Mouse (Mus musculus) yolk sac, embryonic 10.5 days (tissue): ENCODE data around the gene Entpd1.

ENCODE experiments used
- DNase-seq: peaks from one replicate; pipeline ENCODE4 v3.0.0-alpha.2; 2017; ENCODE audit warnings: low spot score

The Entpd1 gene

GRCm38 (mm10) chr19:40628950-40629349 lies 16.8 kb downstream of the Entpd1 start:
- DNase-seq, result no peak

- DNase-seq, result no peak
Measured at GRCm38 (mm10) chr19:40630096-40630495, 17.9 kb downstream of the Entpd1 start.

DNA sequence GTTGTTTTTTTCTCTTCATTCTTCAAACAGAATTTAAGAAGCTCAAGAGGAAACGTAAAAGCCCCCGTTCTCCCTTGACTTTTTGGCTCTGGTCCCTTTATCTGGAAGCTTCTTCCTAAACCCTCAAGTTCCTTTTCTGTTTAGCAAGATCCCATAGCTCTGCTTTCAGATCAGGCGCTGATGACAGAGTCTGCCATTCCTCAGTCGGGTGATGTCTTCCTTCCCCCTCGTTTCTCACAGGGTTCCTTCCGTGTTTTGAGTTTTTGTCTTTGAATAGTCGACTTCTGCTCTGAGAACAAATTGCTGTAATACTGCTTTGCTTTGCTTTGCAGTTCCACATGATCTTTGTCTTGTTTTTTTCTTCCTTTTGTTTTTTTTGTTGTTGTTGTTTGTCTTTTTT lies 18.4 kb downstream of the Entpd1 start:
- no peak for DNase-seq

DNA sequence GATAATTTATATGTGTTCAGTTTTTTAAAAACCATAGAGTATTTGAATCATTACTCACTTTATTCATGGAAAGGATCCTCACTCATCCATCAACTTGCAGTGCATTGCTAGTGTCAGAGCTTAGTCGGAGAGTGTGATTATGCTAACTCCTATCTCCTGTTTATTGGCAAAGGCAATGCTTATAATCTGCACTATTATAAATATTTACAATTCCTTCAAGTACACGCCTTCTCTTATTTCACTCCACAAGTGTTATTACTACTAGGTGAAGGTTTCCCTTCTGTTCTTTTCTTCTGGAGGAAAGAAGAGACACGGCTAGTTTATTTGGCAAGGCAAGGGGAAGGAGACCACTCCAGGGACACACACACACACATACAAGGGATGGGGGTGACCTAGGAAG lies 20.0 kb downstream of the Entpd1 start:
- no peak for DNase-seq

DNA sequence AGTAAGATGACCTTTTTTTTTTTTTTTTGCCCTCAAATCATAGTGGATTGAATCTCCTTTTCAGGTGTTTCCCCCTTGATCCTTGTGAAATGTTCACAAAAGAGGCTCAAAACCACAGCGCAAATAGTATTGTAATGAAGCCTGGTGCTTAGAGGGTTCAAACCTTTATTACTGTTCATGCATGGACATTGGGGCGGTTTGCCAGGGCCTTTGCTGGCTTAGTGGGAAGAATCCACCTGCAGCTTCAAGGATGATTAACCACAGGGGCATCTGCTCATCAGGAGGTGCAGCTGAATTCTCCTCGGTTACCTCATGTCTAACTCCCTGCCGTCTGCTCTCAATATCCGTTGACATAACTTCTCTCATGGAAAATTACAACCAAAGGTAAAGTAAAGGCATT lies 20.5 kb downstream of the Entpd1 start:
- DNase-seq, result no peak

- DNase-seq, result no peak
Measured at GRCm38 (mm10) chr19:40633144-40633543, 21.0 kb downstream of the Entpd1 start.

DNA sequence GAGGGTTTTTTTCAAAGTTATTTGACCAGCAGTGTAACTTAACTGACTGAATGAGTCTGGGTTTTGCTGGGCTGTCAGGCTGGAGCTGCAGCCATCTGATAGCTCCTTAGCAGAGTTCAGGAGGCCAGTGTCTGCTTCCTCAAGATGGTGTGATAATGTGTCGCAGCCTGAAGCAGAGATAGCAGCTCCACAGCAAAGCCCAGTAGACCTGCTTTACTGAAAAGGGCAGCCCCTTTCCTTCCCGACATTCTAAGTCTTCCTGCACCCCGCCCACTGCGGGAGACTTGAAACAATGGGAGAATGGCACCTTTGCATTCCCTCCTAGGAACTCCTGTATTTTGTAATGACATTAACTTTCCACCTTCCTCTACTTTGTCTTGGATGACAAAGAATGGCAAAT lies 24.9 kb downstream of the Entpd1 start:
- DNase-seq, result no peak

- no peak for DNase-seq
Measured at GRCm38 (mm10) chr19:40637601-40638000, 25.4 kb downstream of the Entpd1 start.

- DNase-seq, result no peak
Measured at GRCm38 (mm10) chr19:40638582-40638981, 26.4 kb downstream of the Entpd1 start.

DNA sequence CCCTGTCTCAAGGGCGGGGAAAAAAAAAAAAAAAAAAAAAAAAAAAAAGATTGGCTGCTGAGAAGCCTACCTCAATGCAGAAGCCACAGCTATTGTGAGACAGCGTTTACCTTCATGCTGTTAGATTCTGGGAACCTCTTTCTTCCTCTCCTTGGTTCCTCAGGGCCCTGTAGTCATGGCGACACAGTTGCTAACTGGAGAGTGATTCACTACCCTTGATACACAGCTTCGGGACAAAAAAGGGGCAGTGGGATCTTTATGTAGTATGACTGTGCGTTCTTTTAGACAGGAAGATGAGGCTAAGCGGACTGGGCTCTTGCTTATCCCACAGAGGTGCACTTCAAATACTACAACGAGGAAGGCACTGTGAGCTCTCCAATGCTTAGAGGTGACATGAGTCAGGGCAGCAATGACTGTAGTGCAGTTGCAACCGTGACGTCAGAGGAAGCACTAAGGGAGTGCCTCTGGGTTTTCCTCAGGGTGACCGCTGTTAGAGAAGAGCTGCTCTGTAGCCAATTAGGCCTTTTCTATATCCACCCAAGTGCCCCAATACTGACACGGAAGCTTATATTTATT lies 27.7 kb downstream of the Entpd1 start:
- no peak for DNase-seq

- DNase-seq, result no peak
Measured at GRCm38 (mm10) chr19:40640799-40641198, 28.6 kb downstream of the Entpd1 start.

- DNase-seq, result no peak
Measured at GRCm38 (mm10) chr19:40643846-40644245, 31.7 kb downstream of the Entpd1 start.

DNA sequence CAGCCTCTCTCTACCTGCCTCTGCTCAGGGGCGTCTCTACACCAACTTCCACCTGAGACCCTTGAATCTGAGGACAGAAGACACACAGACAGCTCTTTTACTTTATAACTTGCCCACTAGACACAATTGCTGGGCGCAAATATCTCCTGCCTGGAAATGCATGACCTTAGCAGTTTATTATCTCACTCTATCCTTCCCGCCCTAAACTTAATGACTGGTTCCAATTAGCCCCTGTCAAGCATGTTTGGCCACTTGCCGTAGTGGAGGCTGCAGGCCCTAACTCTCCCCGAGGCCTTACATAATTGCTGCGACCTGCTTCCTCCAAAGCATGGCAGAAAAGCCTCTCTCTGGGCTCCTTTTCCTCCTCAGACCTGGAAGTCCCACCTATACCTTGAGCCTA lies 34.2 kb downstream of the Entpd1 start:
- DNase-seq, result no peak

DNA sequence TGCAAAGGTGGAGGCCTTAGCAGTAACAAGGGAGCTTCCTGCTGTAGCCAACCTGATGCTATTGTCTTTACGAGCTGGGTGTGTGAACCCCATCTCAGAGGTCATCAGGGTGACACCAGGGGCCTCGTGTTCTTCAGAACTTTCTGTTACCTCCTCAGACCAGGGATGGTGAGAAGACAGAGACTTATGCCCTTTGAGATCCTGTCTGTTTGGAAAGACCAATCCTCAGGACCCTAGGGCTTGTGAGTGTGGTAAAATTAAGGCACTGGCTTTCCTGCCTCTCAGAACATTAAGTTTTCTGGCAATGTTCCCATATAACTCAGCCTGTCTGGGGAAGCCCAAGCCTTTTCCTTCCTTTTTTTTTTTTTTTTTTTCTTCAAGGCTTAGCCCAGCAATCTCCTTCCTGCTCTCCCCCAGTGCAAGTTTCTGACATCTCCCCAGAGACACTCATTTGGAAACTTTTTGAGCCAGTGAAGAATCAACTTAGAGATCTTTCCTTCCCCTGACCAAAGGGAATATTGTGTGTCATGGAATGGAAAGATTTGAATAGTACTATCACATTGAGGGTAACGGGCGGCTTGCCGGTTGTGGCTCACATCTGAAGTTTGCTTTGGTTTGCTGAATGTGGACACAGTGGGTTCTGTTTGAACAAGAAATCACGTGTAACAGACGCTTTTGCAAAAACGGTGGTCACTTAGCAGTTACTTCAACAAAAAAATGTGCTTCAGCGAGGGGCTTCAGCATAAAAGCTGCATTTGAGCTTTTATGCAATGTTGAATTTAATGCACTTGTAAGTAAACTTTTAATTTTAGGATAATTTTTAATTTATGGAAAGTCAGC lies 35.4 kb downstream of the Entpd1 start:
- no peak for DNase-seq

DNA sequence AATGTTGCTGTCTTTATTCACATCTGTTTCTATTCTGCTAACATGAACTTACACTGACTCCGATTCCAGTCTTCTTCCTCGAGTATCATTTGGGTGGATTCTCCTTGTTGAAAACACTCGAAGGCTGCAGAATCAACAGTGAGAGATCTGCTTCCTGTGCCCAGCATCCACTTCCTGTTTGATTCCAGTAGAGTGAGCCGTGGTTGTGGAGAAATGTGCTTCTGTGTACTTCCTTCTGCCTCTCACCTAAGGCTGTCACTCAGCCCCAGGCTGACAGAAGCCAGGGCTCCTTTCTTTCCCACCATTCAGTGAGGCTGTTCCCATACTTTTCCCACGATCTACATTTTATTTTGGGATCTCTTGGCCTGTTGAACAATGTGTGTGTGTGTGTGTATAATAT lies 37.9 kb downstream of the Entpd1 start:
- no peak for DNase-seq

DNA sequence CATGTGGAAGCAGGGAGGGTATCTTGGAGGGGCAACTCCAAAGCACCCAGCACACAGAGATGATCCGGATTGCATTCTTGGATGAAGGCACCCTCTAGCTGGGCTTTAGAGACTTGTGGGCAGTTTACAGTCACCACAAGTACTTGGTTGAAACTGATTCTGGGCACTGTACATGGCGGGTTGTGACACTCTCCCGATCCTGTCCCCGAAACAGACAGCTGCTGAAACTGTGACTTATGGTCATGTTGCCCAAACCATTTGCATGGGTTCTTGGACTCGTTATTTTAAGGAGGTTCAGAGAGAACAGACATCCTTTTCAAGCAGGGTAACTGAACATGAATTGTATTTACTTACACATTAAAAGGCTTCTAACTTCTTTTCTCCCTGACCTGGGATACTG lies 44.0 kb downstream of the Entpd1 start:
- no peak for DNase-seq

DNA sequence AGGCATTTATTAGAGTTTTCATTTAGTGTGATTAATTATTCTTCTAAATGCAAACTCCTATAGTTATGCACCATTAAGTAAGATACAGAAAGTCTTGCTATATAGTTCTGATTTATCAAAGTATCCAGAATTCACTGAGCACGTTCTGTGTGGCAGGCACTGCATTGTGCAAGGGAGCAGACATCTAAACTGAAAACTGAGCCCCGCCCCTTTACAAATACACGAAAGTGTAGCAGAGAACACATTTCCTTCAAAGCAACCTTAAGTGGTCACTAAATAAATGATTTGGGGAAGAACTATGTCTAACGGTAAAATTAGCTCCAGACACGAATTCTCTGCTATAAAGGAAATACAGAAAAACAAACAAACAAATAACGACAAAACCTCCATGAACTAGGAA lies 46.1 kb downstream of the Entpd1 start:
- DNase-seq, result no peak

DNA sequence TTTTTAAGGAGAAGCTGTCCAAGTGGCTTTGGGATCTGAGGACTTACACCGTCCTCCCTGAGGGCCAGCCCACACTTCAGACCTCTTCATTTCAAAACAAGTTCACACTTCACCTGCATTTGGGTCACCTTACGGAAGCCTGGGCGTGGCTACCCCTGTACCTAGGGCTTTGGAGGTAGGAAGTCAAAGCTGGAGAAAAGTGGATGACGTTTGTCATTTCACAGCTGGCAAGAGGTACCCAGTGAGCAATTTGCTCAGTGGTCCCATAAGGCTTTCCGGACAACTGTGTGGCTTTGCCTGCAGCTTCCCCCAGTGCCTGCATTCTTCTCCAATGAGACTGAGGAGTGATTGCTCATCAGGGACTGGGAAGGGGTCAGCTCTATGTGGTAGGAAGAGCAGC lies 46.8 kb downstream of the Entpd1 start:
- DNase-seq, result no peak

- DNase-seq, result no peak
Measured at GRCm38 (mm10) chr19:40659651-40660478, 47.7 kb downstream of the Entpd1 start.

GRCm38 (mm10) chr19:40660510-40660909 lies 48.3 kb downstream of the Entpd1 start:
- DNase-seq, result no peak

GRCm38 (mm10) chr19:40661108-40661507 lies 48.9 kb downstream of the Entpd1 start:
- DNase-seq, result no peak

- DNase-seq, result no peak
Measured at GRCm38 (mm10) chr19:40661874-40662273, 49.7 kb downstream of the Entpd1 start.

GRCm38 (mm10) chr19:40662727-40663126 lies 50.6 kb downstream of the Entpd1 start:
- DNase-seq, result no peak
